Mouse (Mus musculus) spleen, adult 12 weeks (tissue): ENCODE measurements around the gene Gm10837.

Source experiments
- DNase-seq: peaks from one replicate; pipeline ENCODE4 v3.0.0; 2022; ENCODE audit warnings: low spot score

Gene Gm10837

DNA sequence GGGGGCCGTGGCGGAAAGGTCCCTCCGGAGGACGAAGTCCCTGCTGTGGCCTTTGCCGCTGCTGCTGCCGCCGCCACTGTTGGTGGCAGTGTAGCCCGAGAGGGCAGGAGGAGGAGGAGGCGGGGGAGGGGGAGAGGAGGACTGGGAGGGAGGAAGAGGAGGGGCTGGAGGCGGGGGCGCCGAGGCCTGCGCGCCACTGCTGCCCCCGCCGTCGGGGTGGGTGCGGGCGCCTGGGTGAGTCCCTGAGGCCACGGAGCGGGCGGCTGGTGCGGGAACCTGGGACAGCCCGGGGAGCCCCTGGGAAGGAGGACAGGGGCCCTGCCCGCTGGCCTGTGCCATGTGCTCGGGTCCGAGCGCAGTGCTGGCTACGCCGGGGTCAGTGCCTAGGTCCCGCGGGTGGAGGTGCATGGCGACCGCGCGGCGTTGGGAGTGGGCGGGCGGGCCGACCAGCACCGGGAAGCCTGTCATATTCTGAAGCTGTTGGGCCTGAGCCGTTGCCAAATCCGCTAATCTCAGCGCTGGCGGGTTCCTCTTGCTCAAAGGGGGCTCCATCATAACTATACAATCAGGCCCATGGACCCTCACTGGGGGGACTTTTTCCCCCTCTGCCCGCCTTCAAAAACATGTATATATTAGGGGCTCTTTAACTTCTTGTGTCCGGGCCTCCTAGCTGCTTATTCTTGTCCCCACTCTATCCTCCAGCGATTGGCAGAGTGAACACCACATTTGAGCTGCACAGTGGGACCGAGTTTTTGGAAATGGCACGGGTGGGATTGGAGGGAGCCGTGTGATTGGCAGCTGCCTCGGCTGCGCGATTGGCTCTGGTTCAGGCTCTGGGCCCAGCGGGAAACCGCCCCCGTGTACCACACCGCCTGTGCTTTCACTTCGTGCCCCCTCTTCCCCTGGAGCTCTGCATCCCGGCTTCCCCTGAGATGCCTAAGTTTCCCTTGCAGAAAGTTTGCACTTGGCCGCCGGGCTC, 25.3 kb upstream of the Gm10837 start, which contains the start of gene Zic5:
Zic5 (minus strand) TSS at position 915 of the 979 bp plus-strand sequence.
- DNase-seq = no peak

DNA sequence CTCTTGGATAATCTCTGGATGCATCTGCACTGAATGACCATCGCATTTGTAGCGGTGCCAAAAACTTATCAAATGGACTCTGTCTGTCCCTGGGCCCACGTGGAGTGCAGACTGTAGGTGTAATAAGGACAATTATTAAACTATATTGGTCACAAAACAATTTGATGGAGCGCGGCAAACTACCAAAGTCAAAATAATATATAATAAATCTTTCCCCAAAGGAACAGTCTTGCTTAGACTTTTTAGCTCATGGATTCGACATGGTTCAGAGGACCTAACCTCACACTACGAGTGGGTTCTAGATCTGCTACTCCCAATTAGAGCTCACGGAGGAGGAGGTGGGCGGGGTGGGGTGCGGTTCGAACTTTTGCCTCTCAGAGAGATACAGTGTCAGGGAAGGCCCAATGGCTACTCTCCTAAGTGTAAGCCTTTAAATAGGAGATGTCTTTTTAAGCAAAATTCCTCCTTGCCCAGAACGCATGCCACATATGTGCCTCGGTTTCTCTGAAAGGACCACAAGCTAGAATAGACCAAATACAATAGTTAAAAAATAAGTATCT, 24.4 kb upstream of the Gm10837 start:
- no peak for DNase-seq

DNA sequence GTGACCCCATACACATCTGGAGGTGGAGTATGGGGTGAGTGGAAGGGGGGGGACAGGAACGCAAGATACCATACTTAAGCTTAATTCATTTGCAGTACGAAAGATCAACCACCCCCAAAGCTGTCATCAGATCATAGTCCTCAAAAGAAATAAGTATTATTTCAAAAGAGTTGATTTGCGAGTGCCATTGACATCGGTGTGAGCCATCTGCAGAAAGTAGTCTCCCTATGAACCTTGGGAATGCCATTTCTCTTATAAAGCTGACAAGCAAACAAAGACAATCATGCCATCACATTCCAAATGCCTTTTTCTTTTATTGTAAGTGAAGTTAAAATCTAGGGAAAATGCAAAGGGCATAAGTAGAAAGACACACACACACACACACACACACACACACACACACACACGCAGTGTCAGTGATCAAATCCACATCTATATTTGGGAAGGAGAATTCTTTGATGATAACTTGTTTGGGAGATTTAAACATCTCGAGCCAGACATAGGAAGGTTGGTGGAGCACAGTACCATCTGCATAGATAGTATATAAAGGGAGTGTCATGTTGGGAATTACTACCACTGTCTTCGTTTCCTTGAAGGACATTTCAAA, 23.5 kb upstream of the Gm10837 start:
- DNase-seq = no peak

DNA sequence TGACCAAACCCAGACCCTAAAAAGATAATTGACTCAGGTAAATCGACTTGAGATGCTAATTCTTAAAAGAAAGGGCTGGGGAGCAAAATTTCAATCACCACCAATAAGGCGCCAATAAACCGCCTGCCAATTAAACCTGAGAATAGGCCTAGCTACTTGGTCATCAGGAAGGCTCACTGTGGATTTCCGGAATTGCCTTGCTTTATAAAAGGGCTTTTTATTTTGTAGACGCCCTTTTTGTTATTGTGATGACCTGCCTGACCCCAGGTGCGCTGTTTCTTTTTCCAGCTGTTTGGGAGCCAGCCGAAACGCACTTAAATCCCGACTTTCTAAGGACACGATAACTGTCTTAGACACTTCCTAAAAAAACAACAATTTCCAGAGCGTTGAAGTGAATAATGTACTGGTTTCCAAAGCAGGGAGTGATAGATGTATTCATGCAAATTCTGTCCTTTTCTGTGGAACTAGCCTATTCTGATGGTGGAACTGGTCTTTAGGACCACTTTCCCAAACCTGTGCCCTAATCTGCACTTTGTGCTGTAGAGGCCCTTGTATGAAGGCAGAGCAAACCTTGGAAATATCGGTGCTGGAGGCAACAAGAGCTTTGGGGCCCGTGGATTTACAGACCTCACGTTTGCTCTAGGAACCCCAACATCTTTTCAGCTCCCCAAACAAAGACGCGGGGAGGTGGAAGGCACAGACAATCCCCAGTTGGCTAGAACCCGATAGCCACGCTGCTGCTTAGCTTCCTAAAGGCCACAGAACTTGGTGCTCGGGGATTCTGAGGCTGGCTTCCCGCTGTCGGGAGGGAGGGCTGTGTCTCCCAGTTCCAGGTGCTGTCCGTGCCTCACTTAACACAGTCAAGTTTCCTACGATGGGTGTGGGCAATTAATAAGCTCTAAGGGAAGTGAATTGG, 22.2 kb upstream of the Gm10837 start:
- no peak for DNase-seq

DNA sequence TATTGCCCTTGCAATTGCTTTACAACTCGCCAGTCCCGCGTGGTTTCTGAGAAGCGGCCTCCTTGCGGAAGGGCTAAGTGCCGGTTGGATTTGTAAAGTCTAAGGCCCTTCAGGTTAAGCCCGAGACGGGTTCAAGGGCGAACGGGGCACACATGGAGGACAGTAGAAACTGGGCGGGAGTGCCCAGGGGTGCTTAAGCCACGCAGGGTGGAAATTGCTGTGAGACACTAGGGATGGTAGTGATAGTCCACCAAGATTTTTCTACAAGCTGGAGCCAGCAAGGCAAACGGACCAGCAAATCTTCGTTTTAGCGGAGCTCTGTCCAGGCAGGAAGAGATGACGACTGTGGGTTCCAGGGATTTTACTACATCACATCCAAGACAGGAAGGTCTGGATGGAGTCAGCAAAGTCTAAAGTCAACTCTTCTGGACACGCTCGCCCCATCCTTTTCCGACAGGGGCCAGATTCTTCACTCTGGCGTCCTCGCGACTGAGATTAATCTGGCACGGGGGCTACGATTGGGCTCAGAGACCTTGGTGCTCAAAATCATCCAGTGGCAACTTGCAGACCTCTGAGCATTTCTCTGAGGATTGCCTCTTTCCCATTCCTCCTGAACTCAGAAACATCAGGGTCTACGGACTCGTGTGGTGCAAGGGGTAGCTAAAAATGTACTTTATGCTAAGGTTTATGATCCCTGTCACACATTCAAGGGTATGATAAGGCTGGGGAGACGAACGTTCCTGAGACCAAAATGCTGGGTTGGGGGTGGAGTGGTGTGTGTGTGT, 21.2 kb upstream of the Gm10837 start:
- DNase-seq = no peak

DNA sequence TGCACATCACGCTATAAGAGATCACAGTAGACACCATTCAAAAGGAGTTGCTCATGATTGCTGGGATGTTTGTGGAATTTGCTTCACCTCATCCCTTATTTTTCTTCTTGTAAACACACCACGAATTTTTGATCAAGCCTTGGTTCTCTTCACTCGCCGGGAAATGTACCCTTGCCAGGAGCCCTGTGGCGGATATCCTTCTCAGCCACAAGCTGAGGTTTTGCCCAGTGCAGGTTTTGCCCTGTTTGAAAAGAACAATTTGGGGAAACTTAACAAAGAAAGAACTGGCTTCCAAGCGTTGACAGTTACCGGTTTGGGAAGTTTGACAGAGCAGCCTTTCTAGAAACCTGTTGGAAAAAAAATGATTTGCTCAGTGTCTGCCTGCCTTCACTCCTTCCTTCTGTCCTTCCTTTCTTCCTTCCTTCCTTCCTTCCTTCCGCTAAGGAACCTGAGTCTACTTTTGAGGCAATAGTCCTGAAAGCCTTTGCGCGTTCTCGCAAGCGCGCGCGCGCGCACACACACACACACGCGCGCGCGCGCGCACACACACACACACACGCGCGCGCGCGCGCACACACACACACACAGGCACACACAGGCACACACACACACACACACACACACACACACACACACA, 18.8 kb upstream of the Gm10837 start:
- DNase-seq = no peak

DNA sequence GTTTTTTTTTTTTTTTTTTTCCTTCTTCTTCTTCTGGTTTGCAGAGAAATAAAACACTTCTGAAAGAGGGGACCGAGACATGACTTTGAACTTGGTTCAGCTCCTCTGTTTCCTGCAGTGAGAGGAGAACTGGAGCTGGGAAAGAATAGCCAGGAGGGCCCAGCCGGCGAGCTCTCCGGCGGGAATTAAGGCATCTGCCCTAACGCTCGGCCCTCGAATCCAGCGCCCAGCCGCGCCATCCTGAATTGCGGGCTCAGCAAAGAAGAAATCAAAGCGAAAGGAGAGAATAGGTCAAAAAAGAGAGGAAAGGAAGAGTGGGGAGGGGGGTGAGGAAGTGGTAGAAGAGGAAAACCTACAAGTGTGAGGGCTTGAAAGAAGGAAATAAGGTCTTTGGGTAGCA, 18.2 kb upstream of the Gm10837 start:
- no peak for DNase-seq

DNA sequence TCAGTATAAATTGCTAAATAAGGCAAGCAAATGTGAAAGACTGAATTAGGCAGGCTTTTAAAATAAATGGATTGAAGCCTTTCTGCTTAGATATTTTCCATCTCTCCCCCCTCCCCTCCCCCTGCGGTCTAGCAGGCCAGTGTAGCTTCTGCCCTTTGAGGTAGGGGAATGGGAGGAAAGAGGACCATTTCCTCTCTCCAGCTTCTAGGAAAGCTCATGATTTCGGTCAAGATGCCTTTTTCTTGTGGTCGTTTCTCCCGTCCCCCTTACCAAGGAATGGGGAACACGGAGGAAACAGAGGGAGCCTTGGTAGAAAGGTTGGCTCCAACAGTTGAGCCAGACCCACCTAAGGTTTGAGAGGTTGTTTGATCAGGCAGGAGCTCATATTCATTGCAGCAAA, 17.7 kb upstream of the Gm10837 start:
- DNase-seq = no peak

DNA sequence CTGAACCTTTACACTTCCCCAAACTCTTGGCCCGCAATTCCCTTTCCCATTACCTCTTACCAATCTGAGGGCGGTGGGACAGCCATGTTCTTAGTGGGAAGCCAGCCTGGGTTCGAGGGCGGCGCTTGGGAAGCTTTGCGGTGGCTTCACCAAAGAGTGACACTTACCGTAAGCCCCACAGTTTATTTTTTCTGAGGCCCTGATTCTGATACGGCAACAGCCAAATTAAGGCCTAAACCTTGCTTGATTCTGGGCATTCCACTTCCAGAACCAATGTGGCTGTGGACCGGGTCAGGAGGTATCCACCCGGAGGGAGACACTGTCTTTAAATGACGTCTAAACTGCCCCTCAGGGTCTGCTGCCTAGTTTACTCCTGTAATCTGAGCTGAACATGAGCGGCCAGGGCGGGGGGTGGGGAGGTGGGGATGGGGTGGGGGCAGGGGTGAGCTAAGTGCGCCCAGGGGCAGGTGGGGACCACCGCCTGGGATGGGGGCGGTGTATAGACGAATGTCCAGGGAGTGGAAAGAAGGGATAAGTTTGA, 17.1 kb upstream of the Gm10837 start:
- DNase-seq = no peak

DNA sequence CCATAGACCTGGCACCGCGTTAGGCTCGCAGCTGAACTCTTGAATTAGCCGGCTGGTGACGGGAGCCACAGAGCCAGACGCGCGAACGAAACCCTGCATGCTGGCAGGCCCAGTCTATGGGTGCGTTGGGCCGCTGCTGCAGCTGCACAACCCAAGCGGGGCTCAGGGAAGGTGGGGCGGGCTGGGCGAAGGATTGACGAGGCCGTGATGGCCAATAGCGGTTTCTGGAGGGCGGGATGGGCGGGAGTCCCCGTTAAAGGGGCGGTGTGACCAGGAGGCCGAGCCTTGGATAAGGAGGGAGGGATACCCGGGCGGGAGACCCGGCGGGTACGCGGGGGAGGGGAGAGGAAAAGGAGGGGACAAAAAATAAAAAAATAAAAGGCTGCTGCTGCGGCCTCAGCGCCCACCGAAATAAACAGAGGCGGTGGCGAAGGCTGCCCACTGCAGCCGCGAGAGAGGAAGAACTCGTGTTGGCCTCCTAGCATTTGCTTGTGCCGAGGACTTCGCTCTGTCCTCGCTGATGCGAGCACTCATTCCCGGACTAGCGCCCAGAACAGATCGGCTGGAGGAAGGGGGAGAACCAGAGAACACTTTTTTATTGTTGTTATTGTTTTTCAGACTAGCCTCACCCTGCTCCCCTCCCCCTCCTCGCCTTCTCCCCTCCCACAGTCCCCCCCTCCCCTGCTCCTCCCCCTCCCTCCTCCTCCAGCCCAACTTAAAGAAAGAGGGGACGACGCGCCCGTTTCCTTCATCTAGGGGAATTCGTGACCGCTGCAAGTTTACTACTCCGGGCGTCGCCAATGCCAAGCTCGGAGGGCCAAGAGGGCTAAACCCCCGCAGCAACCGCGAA, 16.1 kb upstream of the Gm10837 start:
- DNase-seq = no peak

DNA sequence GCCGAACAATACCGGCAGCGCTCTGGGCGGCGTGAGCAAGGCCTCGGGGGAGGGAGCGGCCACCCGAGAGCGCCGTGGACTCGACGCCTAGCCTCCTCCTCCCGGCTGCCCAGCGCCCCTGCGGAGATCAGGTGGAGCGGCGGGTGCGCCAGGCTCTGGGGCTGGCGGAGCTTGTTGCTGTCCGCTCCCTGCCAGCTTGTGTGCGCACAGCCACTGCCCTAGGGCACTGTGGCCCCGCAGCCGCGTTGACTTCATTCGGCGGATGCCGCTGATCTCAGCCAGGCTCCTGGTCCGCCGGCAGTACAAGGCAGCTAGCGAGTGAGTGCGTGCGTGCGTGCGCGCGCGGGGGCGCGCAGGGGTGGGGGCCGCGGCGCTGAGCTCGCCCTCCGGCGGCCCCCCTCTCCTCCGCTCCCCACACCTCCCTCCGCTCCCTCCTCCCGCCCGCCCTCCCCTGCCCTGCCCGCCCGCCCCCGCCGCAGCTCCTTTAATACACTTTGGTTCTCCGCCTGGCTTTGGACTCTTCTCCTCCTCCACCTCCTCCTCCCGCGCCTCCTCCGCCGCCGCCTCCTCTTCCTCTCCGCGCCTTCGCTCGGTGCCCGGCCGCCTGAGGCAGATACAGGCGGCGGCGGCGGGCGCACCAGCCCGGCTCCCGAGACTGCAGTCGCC, 15.4 kb upstream of the Gm10837 start, which contains the start of gene Zic2:
Zic2 (plus strand) TSS at position 545 of the 666 bp plus-strand sequence.
- no peak for DNase-seq

DNA sequence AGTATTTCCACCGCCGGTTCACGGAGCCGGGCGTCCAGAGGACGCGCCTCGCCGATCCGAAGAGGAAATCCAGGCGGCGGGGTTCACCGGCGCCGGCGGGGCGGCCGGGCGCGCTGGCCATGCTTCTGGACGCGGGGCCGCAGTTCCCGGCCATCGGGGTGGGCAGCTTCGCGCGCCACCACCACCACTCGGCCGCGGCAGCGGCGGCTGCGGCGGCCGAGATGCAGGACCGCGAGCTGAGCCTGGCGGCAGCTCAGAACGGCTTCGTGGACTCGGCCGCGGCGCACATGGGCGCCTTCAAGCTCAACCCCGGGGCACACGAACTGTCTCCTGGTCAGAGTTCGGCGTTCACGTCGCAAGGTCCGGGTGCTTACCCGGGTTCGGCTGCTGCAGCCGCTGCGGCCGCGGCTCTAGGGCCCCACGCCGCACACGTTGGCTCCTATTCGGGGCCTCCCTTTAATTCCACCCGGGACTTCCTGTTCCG, 14.8 kb upstream of the Gm10837 start:
- no peak for DNase-seq

DNA sequence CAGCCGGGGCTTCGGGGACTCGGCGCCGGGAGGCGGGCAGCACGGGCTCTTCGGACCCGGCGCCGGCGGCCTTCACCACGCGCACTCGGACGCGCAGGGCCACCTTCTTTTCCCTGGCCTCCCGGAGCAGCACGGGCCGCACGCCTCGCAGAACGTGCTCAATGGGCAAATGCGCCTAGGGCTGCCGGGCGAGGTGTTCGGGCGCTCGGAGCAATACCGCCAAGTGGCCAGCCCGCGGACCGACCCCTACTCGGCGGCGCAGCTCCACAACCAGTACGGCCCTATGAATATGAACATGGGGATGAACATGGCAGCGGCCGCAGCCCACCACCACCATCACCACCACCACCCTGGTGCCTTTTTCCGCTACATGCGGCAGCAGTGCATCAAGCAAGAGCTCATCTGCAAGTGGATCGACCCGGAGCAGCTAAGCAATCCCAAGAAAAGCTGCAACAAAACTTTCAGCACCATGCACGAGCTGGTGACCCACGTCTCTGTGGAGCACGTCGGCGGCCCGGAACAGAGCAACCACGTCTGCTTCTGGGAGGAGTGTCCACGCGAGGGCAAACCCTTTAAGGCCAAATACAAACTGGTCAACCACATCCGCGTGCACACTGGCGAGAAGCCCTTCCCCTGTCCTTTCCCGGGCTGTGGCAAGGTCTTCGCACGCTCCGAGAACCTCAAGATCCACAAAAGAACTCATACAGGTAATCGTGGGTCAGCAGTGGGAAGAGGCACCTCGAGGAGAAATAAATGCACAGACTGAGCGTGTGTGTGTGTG, 14.2 kb upstream of the Gm10837 start:
- no peak for DNase-seq

DNA sequence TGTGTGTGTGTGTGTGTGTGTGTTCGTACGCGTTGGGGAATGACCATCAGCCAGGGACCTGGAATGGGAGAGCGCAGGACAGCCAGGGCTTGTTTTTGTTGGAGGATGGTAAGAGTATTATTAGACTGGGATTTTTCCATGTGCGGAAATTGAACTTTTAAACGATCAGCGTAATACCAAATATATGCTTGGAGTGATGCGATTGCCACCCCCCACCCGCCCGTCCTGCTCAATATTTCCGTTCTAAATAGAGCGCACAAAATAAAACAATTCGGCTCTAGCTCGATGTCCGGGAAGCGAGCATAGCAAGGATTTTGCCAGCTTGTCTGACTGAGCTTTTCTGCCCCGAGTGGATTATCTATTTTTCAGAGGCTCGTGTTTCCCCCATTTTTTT, 13.6 kb upstream of the Gm10837 start:
- DNase-seq = no peak

DNA sequence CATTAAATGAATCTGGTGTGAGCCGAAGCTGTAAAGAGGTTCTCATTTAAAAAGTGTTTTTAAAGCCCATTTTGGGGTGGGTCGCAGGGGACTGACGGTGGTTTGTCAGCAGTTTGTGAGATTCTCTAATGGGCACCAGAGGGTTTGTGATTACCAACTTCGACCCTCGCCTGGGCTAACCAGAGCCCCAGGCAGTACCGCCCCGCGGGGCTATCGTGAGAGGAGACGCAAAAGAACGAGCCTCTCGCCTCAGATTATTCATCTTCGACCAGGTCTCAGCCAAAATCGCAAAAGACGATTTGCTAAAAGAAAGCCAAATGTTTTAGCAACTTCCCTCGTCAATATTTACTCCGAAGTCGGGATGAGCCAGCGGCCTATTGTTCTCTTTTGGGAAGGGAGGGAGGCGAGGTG, 13.1 kb upstream of the Gm10837 start:
- no peak for DNase-seq

DNA sequence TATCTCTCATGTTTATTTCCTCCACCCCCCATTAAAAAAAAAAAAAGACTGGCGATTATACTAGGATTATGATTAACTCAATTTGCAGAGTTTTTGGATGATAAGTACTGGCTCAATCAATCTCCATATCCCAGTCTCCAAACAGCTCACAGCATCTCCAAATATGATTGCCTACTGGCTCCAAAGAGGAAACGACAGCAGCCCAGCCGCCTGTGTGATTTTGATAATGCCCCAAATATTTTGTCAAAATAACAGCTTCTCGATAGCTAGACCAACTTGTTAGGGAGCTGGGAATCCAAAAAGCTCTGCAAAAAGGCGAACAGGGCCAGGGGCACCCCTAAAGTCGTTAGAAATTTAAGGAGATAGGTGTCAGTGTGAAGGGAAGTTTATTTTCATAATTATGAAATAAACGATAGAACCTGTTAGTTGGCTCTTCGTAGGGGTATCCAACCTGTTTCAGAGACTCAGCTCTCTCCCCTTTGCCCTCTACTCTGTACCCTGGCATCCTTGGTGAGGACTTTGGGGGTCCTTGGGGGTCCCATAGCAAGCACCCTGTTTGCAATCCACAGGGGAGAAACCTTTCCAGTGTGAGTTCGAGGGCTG, 12.3 kb upstream of the Gm10837 start:
- no peak for DNase-seq

DNA sequence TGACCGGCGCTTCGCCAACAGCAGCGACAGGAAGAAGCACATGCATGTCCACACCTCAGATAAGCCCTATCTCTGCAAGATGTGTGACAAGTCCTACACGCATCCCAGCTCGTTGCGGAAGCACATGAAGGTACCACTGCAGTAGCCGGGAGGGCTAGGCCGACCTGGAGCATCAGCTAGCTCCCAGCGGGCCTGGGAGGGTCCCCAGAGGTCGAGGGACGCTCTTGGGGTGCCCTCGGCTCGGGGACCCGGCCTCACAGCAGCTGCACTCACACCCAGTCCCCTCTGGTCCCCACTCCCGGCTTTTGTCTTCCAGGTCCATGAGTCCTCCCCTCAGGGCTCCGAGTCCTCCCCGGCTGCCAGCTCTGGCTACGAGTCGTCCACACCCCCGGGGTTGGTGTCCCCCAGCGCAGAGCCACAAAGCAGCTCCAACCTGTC, 11.8 kb upstream of the Gm10837 start:
- DNase-seq = no peak
